Mouse (Mus musculus): ENCODE data around the gene Ilf2. TPM values are rescaled to one million over a fixed set of nuclear protein-coding genes. Genes with fewer than 3 reads are reported as not detected.

The Ilf2 gene
- polyA plus RNA-seq, 1 experiment from 2014 or later: 368 TPM

Other genes starting within 250 kb of the Ilf2 start
- 101 and 104 TPM in 2 replicates for gene Jtb, start 244.5 kb upstream of the Ilf2 start, polyA plus RNA-seq (2014; fragmentation: Nextera tagmentation; extraction: Ambion mirVana)
- gene Creb3l4, start 232.6 kb upstream of the Ilf2 start, polyA plus RNA-seq (2014; fragmentation: Nextera tagmentation; extraction: Ambion mirVana): 4.5 and 4.9 TPM in 2 replicates
- 49.1 and 55.3 TPM in 2 replicates for gene Slc39a1, start 228.0 kb upstream of the Ilf2 start, polyA plus RNA-seq (2014; fragmentation: Nextera tagmentation; extraction: Ambion mirVana)
- 9.8 and 10.6 TPM in 2 replicates for gene Crtc2, start 222.0 kb upstream of the Ilf2 start, polyA plus RNA-seq (2014; fragmentation: Nextera tagmentation; extraction: Ambion mirVana)
- gene Dennd4b, start 210.9 kb upstream of the Ilf2 start, polyA plus RNA-seq (2014; fragmentation: Nextera tagmentation; extraction: Ambion mirVana): 3.8 and 4.5 TPM in 2 replicates
- 13.6 and 26.0 TPM in 2 replicates for gene Gatad2b, start 182.9 kb upstream of the Ilf2 start, polyA plus RNA-seq (2014; fragmentation: Nextera tagmentation; extraction: Ambion mirVana)
- gene Slc27a3, start 86.2 kb upstream of the Ilf2 start, polyA plus RNA-seq (2014; fragmentation: Nextera tagmentation; extraction: Ambion mirVana): 13.5 and 14.8 TPM in 2 replicates
- 34.2 and 34.7 TPM in 2 replicates for gene Ints3, start 42.5 kb upstream of the Ilf2 start, polyA plus RNA-seq (2014; fragmentation: Nextera tagmentation; extraction: Ambion mirVana)
- 2.5 and 3.7 TPM in 2 replicates for gene Npr1, start 10.3 kb upstream of the Ilf2 start, polyA plus RNA-seq (2014; fragmentation: Nextera tagmentation; extraction: Ambion mirVana)
- 72.3 and 77.9 TPM in 2 replicates for gene Snapin, start 14.9 kb downstream of the Ilf2 start, polyA plus RNA-seq (2014; fragmentation: Nextera tagmentation; extraction: Ambion mirVana)
- 138 and 143 TPM in 2 replicates for gene Chtop, start 33.4 kb downstream of the Ilf2 start, polyA plus RNA-seq (2014; fragmentation: Nextera tagmentation; extraction: Ambion mirVana)
- 8.4 and 9.8 TPM in 2 replicates for gene S100a1, start 38.3 kb downstream of the Ilf2 start, polyA plus RNA-seq (2014; fragmentation: Nextera tagmentation; extraction: Ambion mirVana)
- gene S100a13, start 38.3 kb downstream of the Ilf2 start, polyA plus RNA-seq (2014; fragmentation: Nextera tagmentation; extraction: Ambion mirVana): 10.9 and 15.0 TPM in 2 replicates
- not detected in 2 replicates for gene S100a14, start 50.7 kb downstream of the Ilf2 start, polyA plus RNA-seq (2014; fragmentation: Nextera tagmentation; extraction: Ambion mirVana)
- gene S100a16, start 61.1 kb downstream of the Ilf2 start, polyA plus RNA-seq (2014; fragmentation: Nextera tagmentation; extraction: Ambion mirVana): 57.0 and 59.8 TPM in 2 replicates
- gene S100a3, start 84.5 kb downstream of the Ilf2 start, polyA plus RNA-seq (2014; fragmentation: Nextera tagmentation; extraction: Ambion mirVana): 0.39 TPM in 1 of 2 replicates, not detected in the other
- gene S100a2, start 114.1 kb downstream of the Ilf2 start, polyA plus RNA-seq (2014; fragmentation: Nextera tagmentation; extraction: Ambion mirVana): not detected in 2 replicates
- not detected in 2 replicates for gene Gm42674, start 125.8 kb downstream of the Ilf2 start, polyA plus RNA-seq (2014; fragmentation: Nextera tagmentation; extraction: Ambion mirVana)
- gene S100a4, start 127.6 kb downstream of the Ilf2 start, polyA plus RNA-seq (2014; fragmentation: Nextera tagmentation; extraction: Ambion mirVana): 0.91 and 1.4 TPM in 2 replicates
- not detected in 2 replicates for gene S100a5, start 132.4 kb downstream of the Ilf2 start, polyA plus RNA-seq (2014; fragmentation: Nextera tagmentation; extraction: Ambion mirVana)
- 23.5 and 25.9 TPM in 2 replicates for gene S100a6, start 136.8 kb downstream of the Ilf2 start, polyA plus RNA-seq (2014; fragmentation: Nextera tagmentation; extraction: Ambion mirVana)
- gene S100a7a, start 177.9 kb downstream of the Ilf2 start, polyA plus RNA-seq (2014; fragmentation: Nextera tagmentation; extraction: Ambion mirVana): not detected in 2 replicates
- 2.8 and 4.2 TPM in 2 replicates for gene S100a8, start 192.9 kb downstream of the Ilf2 start, polyA plus RNA-seq (2014; fragmentation: Nextera tagmentation; extraction: Ambion mirVana)
- 0.86 and 3.1 TPM in 2 replicates for gene S100a9, start 219.6 kb downstream of the Ilf2 start, polyA plus RNA-seq (2014; fragmentation: Nextera tagmentation; extraction: Ambion mirVana)

Data from hindbrain, embryonic 11.5 days (tissue).